Mouse (Mus musculus) embryonic facial prominence, embryonic 15.5 days (tissue): ENCODE measurements around the gene Psmd2. TPM values are rescaled to one million over a fixed set of nuclear protein-coding genes. Genes with fewer than 3 reads are reported as not detected.
A peak's percentile ranks its signal among the peaks of the same experiment; 100 is the strongest.
"Not testable (repeated sequence)": the region's sequence is repeated elsewhere in the genome, so short reads cannot be mapped to it uniquely, and the experiment has no call there.

ENCODE experiments used
- ATAC-seq: fragments of 200-750 bp; cut with Nextera tagmentation; 2 replicates; pipeline ENCODE4 v1.8.0; 2017; ENCODE audit warnings: low read depth, moderate TSS enrichment; ENCODE audit not compliant: insufficient number of reproducible peaks, low FRiP score, low TSS enrichment
- H3K27ac ChIP-seq: fragments of 300-500 bp; sonication (generic); replicated peaks from 2 replicates; pipeline ENCODE4 v1.5.1; 2015; ENCODE audit warnings: mild to moderate bottlenecking, inconsistent platforms
- H3K27me3 ChIP-seq: fragments of 300-500 bp; sonication (generic); 2 replicates; pipeline ENCODE4 v1.6.1; 2015; ENCODE audit warnings: inconsistent platforms
- H3K36me3 ChIP-seq: fragments of 300-500 bp; sonication (generic); 2 replicates; pipeline ENCODE4 v1.6.1; 2015; ENCODE audit warnings: mild to moderate bottlenecking, inconsistent platforms
- H3K4me1 ChIP-seq: fragments of 300-500 bp; sonication (generic); 2 replicates; pipeline ENCODE4 v1.6.1; 2015; ENCODE audit warnings: inconsistent platforms
- H3K4me2 ChIP-seq: fragments of 300-500 bp; sonication (generic); replicated peaks from 2 replicates; pipeline ENCODE4 v1.6.1; 2015; ENCODE audit warnings: mild to moderate bottlenecking, inconsistent platforms
- H3K4me3 ChIP-seq: fragments of 300-500 bp; sonication (generic); replicated peaks from 2 replicates; pipeline ENCODE4 v1.5.1; 2015; ENCODE audit warnings: mild to moderate bottlenecking, inconsistent platforms
- H3K9ac ChIP-seq: fragments of 300-500 bp; sonication (generic); 2 replicates; pipeline ENCODE4 v1.6.1; 2015; ENCODE audit warnings: inconsistent platforms
- H3K9me3 ChIP-seq: fragments of 300-500 bp; sonication (generic); replicated peaks from 2 replicates; pipeline ENCODE4 v1.6.1; 2016; ENCODE audit warnings: inconsistent platforms
- WGBS: fragments of 180-500 bp; shearing (Covaris S2); methylation state at CpG from one replicate; pipeline ENCODE4 v1.1.7; 2015; 5-methylcytosine and 5-hydroxymethylcytosine counted together
- polyA plus RNA-seq: library from polyadenylated mRNA; unstranded; fragments of >200 nt; fragmentation: Nextera tagmentation; extraction: Ambion mirVana; gene quantifications from 2 replicates; pipeline ENCODE4 v1.2.1, GENCODE M21; 2015

The Psmd2 gene
- polyA plus RNA-seq, 1 experiment from 2014 or later = 297 TPM

DNA sequence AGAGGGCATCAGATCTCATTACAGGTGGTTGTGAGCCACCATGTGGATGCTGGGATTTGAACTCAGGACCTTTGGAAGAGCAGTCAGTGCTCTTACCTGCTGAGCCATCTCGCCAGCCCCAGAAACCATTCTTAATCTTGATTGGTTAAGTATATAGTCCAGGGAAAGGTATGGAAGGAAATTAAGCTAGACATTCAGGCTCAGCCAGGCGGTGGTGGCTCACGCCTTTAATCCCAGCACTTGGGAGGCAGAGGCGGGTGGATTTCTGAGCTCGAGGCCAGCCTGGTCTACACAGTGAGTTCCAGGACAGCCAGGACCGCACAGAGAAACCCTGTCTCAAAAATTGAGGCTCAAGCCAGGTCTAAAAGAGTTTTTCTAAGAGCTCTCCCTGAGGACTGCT is 16.6 kb downstream of the Psmd2 start, which contains the start of gene Eif4g1:
Eif4g1 (plus strand) TSS at position 301 of the 400 bp plus-strand sequence.
- not testable (repeated sequence) for H3K9ac ChIP-seq, H3K27ac ChIP-seq, H3K9me3 ChIP-seq, H3K4me1 ChIP-seq, H3K4me2 ChIP-seq, H3K27me3 ChIP-seq, ATAC-seq, H3K4me3 ChIP-seq
- 98% methylated on average over 5 of the region's 6 CpGs for WGBS
- peaks cover 14% of the 10 kb centered on the region for H3K36me3 ChIP-seq

DNA sequence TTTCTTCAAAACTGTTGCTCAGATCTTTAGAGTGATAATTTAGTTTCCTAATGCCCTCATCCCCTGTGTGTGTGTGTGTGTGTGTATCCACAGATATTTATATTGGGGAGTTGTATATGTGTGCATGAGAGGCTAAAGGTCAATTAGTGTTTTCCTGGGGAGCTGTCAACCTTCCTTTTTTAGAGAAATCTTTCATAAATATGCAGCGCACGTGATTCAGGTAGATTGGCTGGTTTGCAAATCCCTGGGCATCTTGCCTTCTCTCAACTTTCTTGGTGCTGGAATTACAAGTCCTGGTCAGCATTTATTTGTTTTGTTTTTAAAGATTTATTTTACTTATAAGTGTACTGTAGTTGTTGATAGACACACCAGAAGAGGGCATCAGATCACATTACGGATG is 18.8 kb downstream of the Psmd2 start:
- WGBS = 84% methylated on average over 3 of the region's 3 CpGs
- H3K9ac ChIP-seq = no peak overlapping the region
- peaks cover 10% of the 10 kb centered on the region for H3K36me3 ChIP-seq
- peaks cover 21% of the 10 kb centered on the region for H3K4me1 ChIP-seq
- no peak overlapping the region for H3K4me2 ChIP-seq
- H3K27me3 ChIP-seq = no peaks in the 10 kb centered on the region
- ATAC-seq = no peak
- no peak overlapping the region for H3K4me3 ChIP-seq
- no peaks in the 10 kb centered on the region for H3K9me3 ChIP-seq
- H3K27ac ChIP-seq = no peak overlapping the region

DNA sequence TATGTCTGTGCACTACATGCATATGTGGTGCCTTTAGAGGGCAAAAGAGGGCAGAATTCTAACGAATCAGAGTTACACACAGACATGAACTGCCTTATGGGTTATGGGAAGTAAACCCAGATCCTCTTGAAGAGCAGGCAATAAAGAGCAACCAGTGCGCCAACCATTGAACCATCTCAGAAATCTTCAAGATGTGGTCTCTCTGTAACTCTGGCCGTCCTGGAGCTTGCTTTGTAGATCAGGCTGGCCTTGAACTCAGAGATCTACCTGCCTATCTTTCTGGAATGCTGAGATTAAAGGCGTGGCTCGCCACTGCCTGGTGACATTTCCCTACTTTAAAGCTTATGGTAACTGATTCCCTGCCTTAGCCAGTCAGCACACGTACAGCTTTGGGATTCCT is 20.4 kb downstream of the Psmd2 start:
- Histone ChIP-seq H3K4me3 (peak overlapping the region; percentile 69), H3K4me2 (peak overlapping the region; percentile 95), H3K27me3 (no peaks in the 10 kb centered on the region), H3K36me3 (peaks cover 21% of the 10 kb centered on the region), H3K9ac (no peak overlapping the region), H3K4me1 (peaks cover 22% of the 10 kb centered on the region), H3K27ac (0 out of 2 replicates have a peak overlapping the region, but pooled peaks have one; percentile 52), H3K9me3 (no peaks in the 10 kb centered on the region)
- no peak for ATAC-seq
- 22% methylated on average over 6 of the region's 6 CpGs for WGBS

- Histone ChIP-seq H3K27ac (peak overlapping the region; percentile 91), H3K9ac (peak overlapping the region; percentile 75), H3K4me3 (peak overlapping the region; percentile 69), H3K4me1 (peaks cover 26% of the 10 kb centered on the region), H3K36me3 (peaks cover 26% of the 10 kb centered on the region), H3K27me3 (no peaks in the 10 kb centered on the region), H3K4me2 (peak overlapping the region; percentile 95), H3K9me3 (no peaks in the 10 kb centered on the region)
- WGBS = under 1% methylated on average over 38 of the region's 38 CpGs
- ATAC-seq = peak; percentile 96
Measured at GRCm38 (mm10) chr16:20672500-20672902, 21.0 kb downstream of the Psmd2 start.

DNA sequence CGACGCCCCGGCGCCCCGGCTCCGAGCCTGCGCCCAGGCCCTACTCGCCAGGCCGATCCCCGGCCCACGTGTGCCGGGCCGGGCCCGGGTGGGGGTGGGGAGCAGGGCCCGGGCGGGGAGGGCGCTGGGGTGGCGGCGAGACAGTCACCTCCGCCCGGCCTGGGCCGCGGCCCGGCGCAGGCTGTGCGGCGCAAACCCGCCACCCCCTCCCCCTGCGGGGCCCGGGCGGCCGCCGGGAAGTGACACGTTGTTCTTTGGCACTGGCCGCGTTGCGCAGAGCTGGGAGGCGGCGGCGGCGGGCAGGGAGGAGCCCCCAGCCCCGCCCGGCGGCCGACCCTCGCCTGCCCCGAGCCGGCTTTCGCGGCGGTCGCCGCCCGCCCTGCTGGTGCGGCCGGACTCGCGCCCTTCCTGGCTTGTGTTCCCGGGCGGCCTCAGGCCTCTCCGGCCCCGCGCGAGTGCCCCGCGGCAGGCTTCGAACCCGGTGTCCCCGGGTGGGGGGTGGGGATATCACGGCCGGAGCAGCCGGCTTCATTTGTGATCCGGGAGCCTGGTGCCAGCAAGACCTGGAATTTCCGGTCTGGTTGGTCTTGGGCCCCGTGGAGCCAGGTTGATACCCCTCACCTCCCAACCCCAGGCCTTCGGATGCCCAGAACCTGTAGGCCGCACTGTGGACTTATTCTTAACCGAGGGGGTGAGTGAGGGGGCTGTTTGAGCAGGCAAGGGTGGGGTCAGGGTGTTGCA is 21.7 kb downstream of the Psmd2 start:
- Histone ChIP-seq H3K27me3 (no peaks in the 10 kb centered on the region), H3K27ac (peak overlapping the region; percentile 91), H3K4me2 (peak overlapping the region; percentile 95), H3K4me3 (peak overlapping the region; percentile 69), H3K9ac (peak overlapping the region; percentile 75), H3K36me3 (peaks cover 33% of the 10 kb centered on the region), H3K9me3 (no peaks in the 10 kb centered on the region), H3K4me1 (peaks cover 29% of the 10 kb centered on the region)
- under 1% methylated on average over 59 of the region's 78 CpGs for WGBS
- peak; percentile 79; the same call in 1 of the 2 replicates for ATAC-seq

- Histone ChIP-seq H3K27me3 (no peaks in the 10 kb centered on the region), H3K4me1 (peaks cover 29% of the 10 kb centered on the region), H3K4me3 (peak overlapping the region; percentile 69), H3K27ac (peak overlapping the region; percentile 91), H3K9ac (peak overlapping the region; percentile 75), H3K4me2 (peak overlapping the region; percentile 95), H3K9me3 (no peaks in the 10 kb centered on the region), H3K36me3 (peaks cover 39% of the 10 kb centered on the region)
- whole genome bisulfite sequencing = 4% methylated on average over 14 of the region's 14 CpGs
- ATAC-seq = no peak
Measured at GRCm38 (mm10) chr16:20673706-20674303, 22.4 kb downstream of the Psmd2 start.

- no peak overlapping the region for H3K27ac ChIP-seq
- no peak overlapping the region for H3K4me2 ChIP-seq
- 0 out of 2 replicates have a peak overlapping the region, but pooled peaks have one; percentile 69 for H3K4me3 ChIP-seq
- ATAC-seq = no peak
- H3K36me3 ChIP-seq = peaks cover 52% of the 10 kb centered on the region
- H3K9ac ChIP-seq = no peak overlapping the region
- 94% methylated on average over 6 of the region's 6 CpGs for WGBS
- H3K9me3 ChIP-seq = no peaks in the 10 kb centered on the region
- peaks cover 29% of the 10 kb centered on the region for H3K4me1 ChIP-seq
- H3K27me3 ChIP-seq = no peaks in the 10 kb centered on the region
Measured at GRCm38 (mm10) chr16:20675213-20675612, 23.8 kb downstream of the Psmd2 start.

DNA sequence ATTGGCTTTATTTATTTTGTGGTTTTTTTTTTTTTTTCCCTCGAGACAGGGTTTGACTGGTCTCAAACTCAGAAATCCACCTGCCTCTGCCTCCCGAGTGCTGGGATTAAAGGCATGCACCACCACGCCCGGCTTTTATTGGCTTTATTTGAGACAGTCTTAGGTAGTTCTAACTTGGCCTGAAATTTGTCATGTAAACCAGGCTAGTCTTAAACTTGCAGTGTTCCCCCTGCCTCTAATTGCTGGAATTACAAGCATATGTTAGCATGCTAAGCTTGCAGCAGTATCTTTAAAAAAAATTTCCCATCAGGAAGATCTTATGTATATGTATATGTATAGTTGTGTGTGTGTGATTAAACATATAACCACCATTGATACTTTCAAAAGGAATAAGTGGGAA is 25.2 kb downstream of the Psmd2 start:
- Histone ChIP-seq H3K9me3 (no peaks in the 10 kb centered on the region), H3K27me3 (no peaks in the 10 kb centered on the region), H3K4me1 (peaks cover 29% of the 10 kb centered on the region), H3K9ac (no peak overlapping the region), H3K27ac (no peak overlapping the region), H3K4me2 (no peak overlapping the region), H3K36me3 (peaks cover 67% of the 10 kb centered on the region), H3K4me3 (no peak overlapping the region)
- 55% methylated on average over 4 of the region's 4 CpGs for WGBS
- no peak for ATAC-seq

GRCm38 (mm10) chr16:20677380-20677779 is 25.9 kb downstream of the Psmd2 start:
- Histone ChIP-seq H3K36me3 (peaks cover 74% of the 10 kb centered on the region), H3K9ac (no peak overlapping the region)
- no peak for ATAC-seq

GRCm38 (mm10) chr16:20677974-20678675 is 26.7 kb downstream of the Psmd2 start:
- peak; percentile 24; the same call in 1 of the 2 replicates for ATAC-seq

More at GRCm38 (mm10) chr16:20677380-20677779, 25.9 kb downstream of the Psmd2 start:
- H3K27ac ChIP-seq = 0 out of 2 replicates have a peak overlapping the region, but pooled peaks have one; percentile 2
- no peaks in the 10 kb centered on the region for H3K9me3 ChIP-seq
- H3K27me3 ChIP-seq = no peaks in the 10 kb centered on the region
- 67% methylated on average over 5 of the region's 5 CpGs for WGBS
- peaks cover 25% of the 10 kb centered on the region for H3K4me1 ChIP-seq
- H3K4me2 ChIP-seq = no peak overlapping the region
- no peak overlapping the region for H3K4me3 ChIP-seq

GRCm38 (mm10) chr16:20690774-20691173 is 39.3 kb downstream of the Psmd2 start:
- H3K27me3 ChIP-seq = no peaks in the 10 kb centered on the region
- no peak for ATAC-seq
- H3K9ac ChIP-seq = no peak overlapping the region
- H3K36me3 ChIP-seq = peaks cover 65% of the 10 kb centered on the region
- H3K4me3 ChIP-seq = no peak overlapping the region
- H3K9me3 ChIP-seq = no peaks in the 10 kb centered on the region
- peaks cover 34% of the 10 kb centered on the region for H3K4me1 ChIP-seq
- no peak overlapping the region for H3K4me2 ChIP-seq
- WGBS = 87% methylated on average over 3 of the region's 3 CpGs
- H3K27ac ChIP-seq = no peak overlapping the region

More at GRCm38 (mm10) chr16:20677974-20678675, 26.7 kb downstream of the Psmd2 start:
- H3K36me3 ChIP-seq = peaks cover 81% of the 10 kb centered on the region
- H3K27me3 ChIP-seq = no peaks in the 10 kb centered on the region
- WGBS = 70% methylated on average over 10 of the region's 10 CpGs
- no peak overlapping the region for H3K9ac ChIP-seq
- 0 out of 2 replicates have a peak overlapping the region, but pooled peaks have one; percentile 2 for H3K27ac ChIP-seq
- H3K4me2 ChIP-seq = no peak overlapping the region
- H3K9me3 ChIP-seq = no peaks in the 10 kb centered on the region
- peaks cover 25% of the 10 kb centered on the region for H3K4me1 ChIP-seq
- H3K4me3 ChIP-seq = no peak overlapping the region
